Mouse (Mus musculus): ENCODE measurements around the gene Ccs. TPM values are rescaled to one million over a fixed set of nuclear protein-coding genes. Genes with fewer than 3 reads are reported as not detected.

The Ccs gene
- polyA plus RNA-seq, 1 experiment: 108 TPM

DNA sequence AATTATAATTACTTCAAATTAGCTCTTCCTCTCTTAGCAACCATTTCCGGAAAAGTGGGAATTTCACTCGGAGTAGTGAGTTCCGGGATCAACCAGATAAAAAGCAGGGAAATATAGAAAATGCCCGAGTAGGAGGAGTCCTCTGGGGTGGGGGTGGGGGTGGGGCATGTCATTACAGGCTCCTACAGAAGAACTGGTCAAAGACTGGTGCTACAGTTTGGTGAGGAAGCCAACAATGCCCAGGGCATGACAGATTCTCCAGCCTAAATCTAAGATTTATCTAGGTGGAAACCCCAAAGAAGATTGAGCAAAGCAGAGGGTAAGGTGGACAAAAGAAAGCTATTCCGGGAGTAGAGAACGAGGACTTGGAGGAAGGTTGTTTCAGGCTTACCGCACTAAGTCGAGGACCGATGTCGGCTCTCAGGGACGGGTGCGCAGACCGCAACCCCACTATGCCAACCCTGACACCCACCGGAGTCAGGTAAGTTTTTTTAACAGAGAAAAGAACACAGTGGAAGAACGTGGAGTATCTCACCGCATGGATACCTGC, 45.8 kb downstream of the Ccs start:
- no peaks in the 10 kb centered on the region for H3K27me3 ChIP-seq (replicated peaks)
- no peaks in the 10 kb centered on the region for H3K9me3 ChIP-seq
- H3K4me1 ChIP-seq: peaks cover 74% of the 10 kb centered on the region
- TF ChIP-seq GATA1 (IDR thresholded peaks at IDR 0.05; ENCODE audit: borderline replicate concordance, low read length): no peak
- TF ChIP-seq FLI1 (IDR thresholded peaks at IDR 0.05; ENCODE audit: low read length): no peak
- peaks cover 60% of the 10 kb centered on the region for H3K36me3 ChIP-seq (replicated peaks; ENCODE audit: low read length)
- peak overlapping the region; percentile 95 for H3K4me3 ChIP-seq (replicated peaks)

DNA sequence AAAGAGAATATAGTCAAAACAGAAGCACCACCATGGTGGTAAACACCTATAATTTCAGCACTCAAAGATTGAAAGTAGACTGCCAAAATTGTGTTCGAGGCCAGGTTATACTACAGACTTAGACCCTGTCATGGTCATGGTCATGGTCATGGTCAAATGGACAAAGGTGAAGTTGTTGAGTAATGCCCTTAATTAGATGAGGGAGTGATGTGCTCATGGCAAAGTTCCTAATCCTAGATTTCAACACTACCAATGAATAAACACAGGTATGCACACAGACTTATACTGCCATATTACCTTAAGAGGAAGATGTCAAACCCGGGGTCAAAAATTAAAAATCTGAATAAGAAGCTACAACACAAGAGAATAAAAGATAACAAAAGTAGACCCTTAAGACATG, 52.8 kb downstream of the Ccs start:
- Histone ChIP-seq H3K27me3 (replicated peaks) (no peaks in the 10 kb centered on the region), H3K4me1 (peaks cover 72% of the 10 kb centered on the region), H3K9me3 (no peaks in the 10 kb centered on the region), H3K4me3 (replicated peaks) (no peak overlapping the region), H3K36me3 (replicated peaks; ENCODE audit: low read length) (peaks cover 98% of the 10 kb centered on the region)
- TF ChIP-seq FLI1 (IDR thresholded peaks at IDR 0.05; ENCODE audit: low read length): no peak
- TF ChIP-seq GATA1 (IDR thresholded peaks at IDR 0.05; ENCODE audit: borderline replicate concordance, low read length): no peak

DNA sequence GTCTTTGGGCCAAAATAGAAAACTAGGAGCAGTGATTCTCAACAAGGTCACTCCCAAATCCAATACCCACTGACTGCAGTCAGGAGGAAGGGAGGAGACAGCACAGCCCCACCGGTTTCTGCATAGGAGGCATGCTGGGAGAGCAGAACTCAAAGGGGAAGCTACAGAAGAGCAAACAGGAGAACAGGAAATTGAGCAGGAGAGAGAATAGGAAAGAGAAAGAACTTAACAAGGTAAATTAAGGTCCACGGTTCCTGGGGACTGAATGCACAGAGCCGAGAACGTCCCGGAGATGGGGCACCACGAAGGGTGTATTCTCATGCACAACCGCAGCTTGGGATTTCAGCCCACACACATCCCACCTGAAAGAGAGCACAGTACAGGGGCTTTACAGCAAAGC, 53.9 kb downstream of the Ccs start:
- no peak overlapping the region for H3K4me3 ChIP-seq (replicated peaks)
- peaks cover 72% of the 10 kb centered on the region for H3K4me1 ChIP-seq
- no peaks in the 10 kb centered on the region for H3K9me3 ChIP-seq
- TF ChIP-seq FLI1 (IDR thresholded peaks at IDR 0.05; ENCODE audit: low read length) (no peak), GATA1 (IDR thresholded peaks at IDR 0.05; ENCODE audit: borderline replicate concordance, low read length) (no peak)
- H3K36me3 ChIP-seq (replicated peaks; ENCODE audit: low read length): peaks cover 97% of the 10 kb centered on the region
- no peaks in the 10 kb centered on the region for H3K27me3 ChIP-seq (replicated peaks)

DNA sequence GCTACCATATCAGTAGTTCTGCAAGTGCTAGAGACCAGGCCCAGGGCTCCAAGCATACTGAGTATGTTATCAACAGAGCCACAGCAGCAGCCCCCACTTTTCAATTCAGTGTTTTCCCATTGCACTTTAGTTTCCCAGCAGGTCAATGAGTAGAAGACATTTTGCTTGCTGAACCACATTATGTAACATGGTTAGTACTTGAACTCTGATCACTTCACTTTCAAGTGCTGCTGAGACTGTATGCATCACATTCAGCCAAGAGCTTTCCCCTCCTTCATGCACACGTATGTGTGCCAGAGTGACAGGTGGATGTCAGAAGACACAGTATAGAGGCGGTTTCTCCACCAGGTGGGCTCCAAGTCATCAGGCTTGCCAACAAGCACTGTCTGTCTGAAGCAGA, 56.2 kb downstream of the Ccs start:
- Histone ChIP-seq H3K27me3 (replicated peaks) (no peaks in the 10 kb centered on the region), H3K4me1 (peaks cover 74% of the 10 kb centered on the region), H3K9me3 (no peaks in the 10 kb centered on the region), H3K4me3 (replicated peaks) (no peak overlapping the region), H3K36me3 (replicated peaks; ENCODE audit: low read length) (peaks cover 99% of the 10 kb centered on the region)
- TF ChIP-seq GATA1 (IDR thresholded peaks at IDR 0.05; ENCODE audit: borderline replicate concordance, low read length) (no peak), FLI1 (IDR thresholded peaks at IDR 0.05; ENCODE audit: low read length) (no peak)

Other genes with a start within 250 kb of the Ccs start
- gene Lrfn4, start 223.7 kb downstream of the Ccs start, polyA plus RNA-seq (2012; ENCODE audit: insufficient read depth, low replicate concordance): 2.4 and 4.7 TPM in 2 replicates
- gene Rce1, start 213.7 kb downstream of the Ccs start, polyA plus RNA-seq (2012; ENCODE audit: insufficient read depth, low replicate concordance): 17.9 and 27.3 TPM in 2 replicates
- gene Gm960, start 140.7 kb downstream of the Ccs start, polyA plus RNA-seq (2012; ENCODE audit: insufficient read depth, low replicate concordance): 16.2 TPM in 1 of 2 replicates, not detected in the other
- gene Sptbn2, start 128.2 kb downstream of the Ccs start, polyA plus RNA-seq (2012; ENCODE audit: insufficient read depth, low replicate concordance): 0.39 TPM in 1 of 2 replicates, not detected in the other
- 0.94 and 2.1 TPM in 2 replicates for gene Rbm4b, start 82.8 kb downstream of the Ccs start, polyA plus RNA-seq (2012; ENCODE audit: insufficient read depth, low replicate concordance)
- 11.4 and 20.1 TPM in 2 replicates for gene Rbm4, start 45.4 kb downstream of the Ccs start, polyA plus RNA-seq (2012; ENCODE audit: insufficient read depth, low replicate concordance)
- 4.9 TPM in 1 of 2 replicates, not detected in the other for gene Gm21992, start 27.7 kb downstream of the Ccs start, polyA plus RNA-seq (2012; ENCODE audit: insufficient read depth, low replicate concordance)
- 15.3 and 27.4 TPM in 2 replicates for gene Rbm14, start 27.7 kb downstream of the Ccs start, polyA plus RNA-seq (2012; ENCODE audit: insufficient read depth, low replicate concordance)
- gene Ccdc87, start within 50 bp of the Ccs start, polyA plus RNA-seq (2012; ENCODE audit: insufficient read depth, low replicate concordance): not detected in 2 replicates
- gene Ctsf, start 15.8 kb upstream of the Ccs start, polyA plus RNA-seq (2012; ENCODE audit: insufficient read depth, low replicate concordance): 7.3 TPM in 1 of 2 replicates, not detected in the other
- gene Actn3, start 38.6 kb upstream of the Ccs start, polyA plus RNA-seq (2012; ENCODE audit: insufficient read depth, low replicate concordance): 0.06 TPM in 1 of 2 replicates, not detected in the other
- 1.7 and 9.4 TPM in 2 replicates for gene Zdhhc24, start 39.3 kb upstream of the Ccs start, polyA plus RNA-seq (2012; ENCODE audit: insufficient read depth, low replicate concordance)
- 0.62 TPM in 1 of 2 replicates, not detected in the other for gene Bbs1, start 67.3 kb upstream of the Ccs start, polyA plus RNA-seq (2012; ENCODE audit: insufficient read depth, low replicate concordance)
- 67.2 and 71.4 TPM in 2 replicates for gene Dpp3, start 89.0 kb upstream of the Ccs start, polyA plus RNA-seq (2012; ENCODE audit: insufficient read depth, low replicate concordance)
- gene Peli3, start 103.8 kb upstream of the Ccs start, polyA plus RNA-seq (2012; ENCODE audit: insufficient read depth, low replicate concordance): 0.10 TPM in 1 of 2 replicates, not detected in the other
- gene Mrpl11, start 122.8 kb upstream of the Ccs start, polyA plus RNA-seq (2012; ENCODE audit: insufficient read depth, low replicate concordance): 7.2 and 45.3 TPM in 2 replicates
- 1.1 TPM in 2 replicates for gene Npas4, start 151.0 kb upstream of the Ccs start, polyA plus RNA-seq (2012; ENCODE audit: insufficient read depth, low replicate concordance)
- gene Slc29a2, start 184.5 kb upstream of the Ccs start, polyA plus RNA-seq (2012; ENCODE audit: insufficient read depth, low replicate concordance): 0.58 and 0.94 TPM in 2 replicates
- 1.3 and 2.0 TPM in 2 replicates for gene B4gat1, start 199.5 kb upstream of the Ccs start, polyA plus RNA-seq (2012; ENCODE audit: insufficient read depth, low replicate concordance)
- not detected in 2 replicates for gene AC124502.3, start 199.6 kb upstream of the Ccs start, polyA plus RNA-seq (2012; ENCODE audit: insufficient read depth, low replicate concordance)
- 82.3 and 110 TPM in 2 replicates for gene Brms1, start 202.0 kb upstream of the Ccs start, polyA plus RNA-seq (2012; ENCODE audit: insufficient read depth, low replicate concordance)
- gene Rin1, start 211.1 kb upstream of the Ccs start, polyA plus RNA-seq (2012; ENCODE audit: insufficient read depth, low replicate concordance): 0.47 TPM in 1 of 2 replicates, not detected in the other
- gene Cd248, start 228.7 kb upstream of the Ccs start, polyA plus RNA-seq (2012; ENCODE audit: insufficient read depth, low replicate concordance): 0.74 and 1.3 TPM in 2 replicates
- 0.32 TPM in 1 of 2 replicates, not detected in the other for gene Tmem151a, start 246.2 kb upstream of the Ccs start, polyA plus RNA-seq (2012; ENCODE audit: insufficient read depth, low replicate concordance)
- 24.4 and 25.6 TPM in 2 replicates for gene Yif1a, start 249.2 kb upstream of the Ccs start, polyA plus RNA-seq (2012; ENCODE audit: insufficient read depth, low replicate concordance)

Data from megakaryocyte, embryonic 14.5 days (primary cell).